Comparison of ENCODE assay signal across 11 mouse cellular contexts in the genomic region with DNA sequence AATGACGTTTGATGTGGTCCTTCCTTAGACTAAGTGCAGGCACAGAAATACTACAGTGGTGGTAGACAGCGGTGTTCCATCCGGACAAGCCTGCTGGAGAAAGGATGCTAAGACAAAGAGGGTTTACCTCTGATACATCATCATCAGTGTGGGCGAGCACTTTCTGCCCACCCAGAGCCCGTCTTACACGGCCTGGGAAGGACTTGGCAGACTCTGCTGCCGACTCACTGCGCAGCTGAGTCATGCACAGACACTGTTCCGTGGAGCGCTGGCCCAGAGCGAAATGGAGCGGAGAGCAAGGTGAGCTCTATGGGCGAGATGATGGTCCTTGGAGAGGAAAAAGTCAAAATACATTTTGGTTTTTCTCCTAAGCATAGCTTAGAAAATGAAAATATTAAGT. TPM values are rescaled to one million over a fixed set of nuclear protein-coding genes. Genes with fewer than 3 reads are reported as not detected.
A peak's percentile ranks its signal among the peaks of the same experiment; 100 is the strongest.
DNase-seq lines count a peak whose midpoint lies in the region; ATAC-seq lines count a peak whose summit lies in the region.
"Had no signal": no experiment of that assay in that cellular context is flagged by ENCODE, and none has a peak within 500 bp of the region (broad histone marks: within the 10 kb centered on the region; RNA-seq: fewer than 3 reads in every experiment).

No protein-coding gene starts in this region.

- no peaks in the 10 kb centered on the region for H3K27me3 ChIP-seq in heart, embryonic 13.5 days (replicated peaks)
- no peaks in the 10 kb centered on the region for H3K27me3 ChIP-seq in forebrain, embryonic 12.5 days
- H3K27me3 ChIP-seq: lung, embryonic 15.5 days had no signal

- H3K36me3 ChIP-seq in heart, embryonic 13.5 days = peaks cover 15% of the 10 kb centered on the region; the same call in 1 of the 2 replicates
- H3K36me3 ChIP-seq in forebrain, embryonic 12.5 days (replicated peaks) = no peaks in the 10 kb centered on the region

- peak overlapping the region; percentile 67 for H3K27ac ChIP-seq in heart, embryonic 13.5 days (replicated peaks)
- no peak overlapping the region for H3K27ac ChIP-seq in forebrain, embryonic 12.5 days
- H3K27ac ChIP-seq: hindbrain, postnatal 0 days; lung, embryonic 15.5 days had no signal

- H3K9ac ChIP-seq in heart, embryonic 13.5 days = peak overlapping the region; percentile 58; the same call in 1 of the 2 replicates
- H3K9ac ChIP-seq in forebrain, embryonic 12.5 days = no peak overlapping the region
- H3K9ac ChIP-seq: lung, embryonic 15.5 days had no signal

- peak overlapping the region; percentile 51 for H3K4me2 ChIP-seq in heart, embryonic 13.5 days
- no peak overlapping the region for H3K4me2 ChIP-seq in forebrain, embryonic 12.5 days
- H3K4me2 ChIP-seq: lung, embryonic 15.5 days had no signal

- H3K4me1 ChIP-seq in heart, embryonic 13.5 days = peaks cover 27% of the 10 kb centered on the region
- no peaks in the 10 kb centered on the region for H3K4me1 ChIP-seq in forebrain, embryonic 12.5 days

- no peak for ATAC-seq in heart, embryonic 13.5 days (ENCODE audit: extremely low read depth, insufficient number of reproducible peaks, low FRiP score, low TSS enrichment)
- ATAC-seq in forebrain, embryonic 12.5 days (ENCODE audit: low FRiP score) = no peak
- ATAC-seq: hindbrain, postnatal 0 days had no signal

- H3K9me3 ChIP-seq in heart, embryonic 13.5 days = no peaks in the 10 kb centered on the region
- no peaks in the 10 kb centered on the region for H3K9me3 ChIP-seq in forebrain, embryonic 12.5 days
- H3K9me3 ChIP-seq: lung, embryonic 15.5 days had no signal

- WGBS in heart, embryonic 13.5 days = 78% methylated on average over 13 of the region's 13 CpGs
- WGBS in forebrain, embryonic 12.5 days = 91% methylated on average over 13 of the region's 13 CpGs

- intact Hi-C loops in left cerebral cortex, postnatal 4 days (cut with DNase I) = loop anchor here (10.0 kb wide), 1 partner anchor 388 kb away; no protein-coding TSS in a partner anchor

- no peak for DNase-seq in heart, adult 11 months
- peak; percentile 60 to 74 for DNase-seq in left cerebral cortex, adult 18-20 months (ENCODE audit: low spot score in 2 of 2)
- no peak for DNase-seq in left cerebral cortex, postnatal 4 days
- DNase-seq in frontal cortex, postnatal 25 days (ENCODE audit: low spot score in 2 of 2) = peak; percentile 14 to 33
- peak; percentile 48 for DNase-seq in telencephalon, adult 2 months (ENCODE audit: low read depth, low spot score)
- DNase-seq in embryo, embryonic 10.5 days (ENCODE audit: low spot score) = no peak
- DNase-seq: cerebellum, adult 11-12 months had no signal

- H3K4me3 ChIP-seq in heart, embryonic 13.5 days = no peak overlapping the region
- H3K4me3 ChIP-seq in forebrain, embryonic 12.5 days (replicated peaks) = no peak overlapping the region
- H3K4me3 ChIP-seq: lung, embryonic 15.5 days had no signal

RNA-seq across cellular contexts. Expression of a gene that starts 31.9 kb away (rescaled TPM):
- polyA plus RNA-seq in heart, embryonic 13.5 days (2015; fragmentation: Nextera tagmentation; extraction: Ambion mirVana) = 17.1 and 19.9 TPM in 2 replicates
- 10 to 100 TPM; 11.9 to 12.1 TPM for total RNA-seq in left cerebral cortex, adult 18-20 months (2021)
- total RNA-seq in left cerebral cortex, postnatal 4 days (2021) = 10 to 100 TPM; 10.4 to 11.4 TPM
- polyA plus RNA-seq in forebrain, embryonic 12.5 days (2016; fragmentation: Nextera tagmentation; extraction: Ambion mirVana) = 22.3 and 24.9 TPM in 2 replicates

RNA-seq across cellular contexts. Expression of a gene that starts 55.9 kb away (rescaled TPM):
- 31.3 and 41.7 TPM in 2 replicates for polyA plus RNA-seq in heart, embryonic 13.5 days (2015; fragmentation: Nextera tagmentation; extraction: Ambion mirVana)
- 10 to 100 TPM; 31.1 to 32.7 TPM for total RNA-seq in left cerebral cortex, adult 18-20 months (2021)
- total RNA-seq in left cerebral cortex, postnatal 4 days (2021) = 10 to 100 TPM; 65.3 to 72.2 TPM
- polyA plus RNA-seq in forebrain, embryonic 12.5 days (2016; fragmentation: Nextera tagmentation; extraction: Ambion mirVana) = 62.8 and 64.2 TPM in 2 replicates

Comparison
In these comparisons a context has a peak if more than half of its experiments do, and no peak if none do; other contexts are left out.
1. DNase-seq: peak in left cerebral cortex, adult 18-20 months (2 of 2), frontal cortex, postnatal 25 days (2 of 2) and telencephalon, adult 2 months (single experiment); none in heart, adult 11 months (single experiment), left cerebral cortex, postnatal 4 days (single experiment) and embryo, embryonic 10.5 days (single experiment).